Mouse (Mus musculus): ENCODE results near the gene Tubd1.
"Not testable (repeated sequence)": the region's sequence is repeated elsewhere in the genome, so short reads cannot be mapped to it uniquely, and the experiment has no call there.

The Tubd1 gene

DNA sequence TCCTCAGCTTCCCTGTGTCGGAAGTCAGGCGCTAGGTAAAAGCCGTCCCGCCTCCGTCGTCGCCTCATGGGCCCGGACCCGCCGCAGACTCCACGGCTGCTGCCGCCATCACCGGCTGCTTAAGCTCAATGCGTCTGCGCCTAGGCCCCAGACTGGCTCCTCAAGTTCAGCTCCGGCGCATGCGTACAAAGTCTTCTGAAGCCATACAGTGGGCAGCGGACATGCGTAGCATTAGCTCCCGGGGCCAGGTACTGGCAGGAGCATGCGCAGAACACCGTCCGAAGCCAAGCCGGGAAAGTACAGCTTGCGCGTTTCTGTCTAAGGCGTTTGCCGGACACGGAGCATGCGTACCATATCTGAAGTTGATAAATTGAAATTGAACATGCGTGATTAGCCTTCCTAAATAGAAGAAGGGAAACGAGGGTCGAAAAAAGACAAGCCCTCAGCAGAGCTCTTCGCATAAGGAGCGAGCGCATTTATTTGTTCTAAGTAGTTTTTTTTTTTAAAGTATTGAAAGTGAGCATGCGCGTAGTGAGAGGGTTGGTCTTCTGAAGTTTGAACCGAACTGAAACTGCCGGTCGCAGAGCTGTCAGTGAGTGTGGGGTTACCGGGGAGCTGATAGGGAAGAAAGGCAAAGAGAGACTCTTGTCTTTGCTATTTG, at the start of gene Tubd1, which contains the start of gene Rps6kb1:
Tubd1 (plus strand) TSS at position 353 of the 661 bp plus-strand sequence.
Rps6kb1 (minus strand) TSS at position 167 of the 661 bp plus-strand sequence.
- peak; percentile 100 for DNase-seq

- DNase-seq = no peak
These were observed 47.4 kb upstream of the Tubd1 start for GRCm38 (mm10) chr11:86497356-86497755.

GRCm38 (mm10) chr11:86497908-86498307, 46.9 kb upstream of the Tubd1 start:
- DNase-seq = no peak

GRCm38 (mm10) chr11:86500795-86501194, 44.0 kb upstream of the Tubd1 start:
- DNase-seq = no peak

DNA sequence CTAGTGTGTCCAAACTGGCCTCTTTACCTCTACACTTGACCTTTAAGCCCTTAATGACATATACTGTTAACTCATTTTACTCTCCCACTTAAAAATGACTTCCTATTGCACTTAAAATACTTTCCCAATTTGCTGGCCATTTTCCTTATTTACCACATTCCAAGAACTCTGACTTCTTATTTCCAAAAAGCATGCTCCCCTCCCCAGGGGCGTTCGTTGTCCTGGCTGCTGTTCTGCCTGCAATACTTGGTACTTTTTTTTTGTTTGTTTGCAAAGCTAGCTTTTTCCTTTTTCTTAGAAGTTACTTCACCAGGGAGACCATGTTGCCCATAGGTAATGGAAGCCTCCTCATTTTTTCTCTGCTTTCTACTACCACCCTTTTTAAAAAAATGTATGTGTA, 41.7 kb upstream of the Tubd1 start:
- no peak for DNase-seq

DNA sequence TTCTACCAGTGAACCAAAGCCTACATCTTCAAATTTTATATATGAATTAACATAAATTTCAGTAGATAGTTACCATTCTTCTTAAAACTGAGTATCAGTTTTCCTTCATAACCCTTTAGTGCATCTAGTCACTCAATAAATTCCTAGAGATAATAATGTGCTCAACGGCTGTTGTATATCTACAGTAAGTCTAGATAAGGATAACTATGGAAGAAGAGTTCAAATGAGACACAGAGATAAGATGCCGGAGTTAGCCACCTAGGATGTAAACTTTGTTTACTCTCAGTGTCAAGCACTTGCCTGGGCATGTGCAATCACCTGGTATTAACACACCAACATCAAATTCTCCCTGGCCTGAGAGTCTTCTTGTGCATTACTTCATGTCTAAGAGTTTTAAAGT, 37.5 kb upstream of the Tubd1 start:
- no peak for DNase-seq

DNA sequence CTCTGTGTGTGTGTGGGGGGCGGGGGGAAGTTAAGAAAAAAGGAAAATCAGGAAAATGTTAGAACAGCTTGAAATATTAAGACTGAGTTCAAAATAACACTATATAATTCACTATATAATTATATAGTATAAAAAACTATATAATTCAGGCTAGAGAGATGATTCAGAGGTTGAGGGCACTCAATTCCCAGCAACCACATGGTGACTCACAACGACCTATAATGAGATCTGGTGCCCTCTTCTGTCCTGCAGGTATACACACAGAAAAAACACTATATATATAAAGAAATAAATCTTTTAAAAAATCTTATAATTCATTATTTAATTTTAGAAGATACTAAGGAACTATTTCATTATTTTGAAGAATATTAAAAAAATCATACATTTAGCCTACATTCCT, 36.8 kb upstream of the Tubd1 start:
- no peak for DNase-seq

DNA sequence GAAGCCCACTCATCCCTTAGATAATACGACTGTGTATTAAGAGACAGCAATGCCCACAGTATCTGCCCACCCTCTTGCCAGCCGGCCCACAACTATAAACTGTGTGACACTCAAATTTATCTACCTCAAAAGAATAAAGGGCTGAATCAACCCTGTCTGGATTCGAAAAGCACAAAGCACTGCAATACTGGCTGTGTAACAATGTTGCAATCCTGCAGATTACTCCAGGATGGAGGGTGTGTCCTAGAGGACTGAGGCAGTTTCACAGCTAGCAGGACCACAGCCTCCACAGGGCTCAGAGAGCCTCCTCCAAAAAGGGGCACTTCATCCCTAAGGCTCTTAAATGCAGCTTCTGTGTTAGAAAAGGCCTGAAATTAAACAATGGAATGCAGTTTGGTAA, 28.2 kb upstream of the Tubd1 start:
- DNase-seq = no peak

DNA sequence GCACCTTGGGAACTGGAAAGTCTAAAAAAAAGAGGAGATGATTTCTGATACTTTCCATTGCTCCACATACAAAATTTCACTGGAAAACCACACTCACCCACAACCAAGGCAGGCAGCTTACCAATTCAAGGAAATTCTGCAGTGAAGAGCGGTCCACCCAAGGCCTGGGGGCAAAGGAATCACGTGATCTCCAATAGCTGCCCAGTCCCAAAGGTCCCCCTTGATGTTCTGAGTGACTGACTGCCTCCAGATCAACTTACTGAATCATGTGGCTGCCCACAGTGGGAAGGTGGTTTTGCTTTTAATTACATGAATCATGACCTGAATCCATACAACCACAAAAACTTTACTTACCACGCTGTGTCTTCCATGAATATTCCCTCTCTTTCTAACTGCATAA, 27.6 kb upstream of the Tubd1 start:
- no peak for DNase-seq

GRCm38 (mm10) chr11:86519751-86520150, 25.0 kb upstream of the Tubd1 start:
- DNase-seq = no peak

DNA sequence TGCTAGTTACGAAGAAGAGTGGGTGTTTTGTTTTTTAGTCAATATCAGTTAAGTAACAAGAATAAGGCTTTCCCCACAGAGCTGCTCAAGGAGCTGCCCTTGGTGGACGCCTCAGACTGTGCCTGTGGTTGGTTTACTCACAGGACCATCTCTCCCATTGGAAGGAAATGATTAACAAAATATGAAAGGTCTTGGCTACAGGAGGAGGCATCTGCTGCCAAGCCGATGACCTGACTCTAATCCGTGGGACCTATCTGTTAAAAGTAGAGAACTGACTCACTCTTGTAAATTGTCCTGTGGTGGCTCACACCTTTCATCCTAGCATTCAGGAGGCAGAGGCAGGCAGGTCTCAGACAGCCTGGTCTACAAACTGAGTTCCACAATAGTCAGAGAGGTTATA, 17.3 kb upstream of the Tubd1 start:
- DNase-seq = no peak

DNA sequence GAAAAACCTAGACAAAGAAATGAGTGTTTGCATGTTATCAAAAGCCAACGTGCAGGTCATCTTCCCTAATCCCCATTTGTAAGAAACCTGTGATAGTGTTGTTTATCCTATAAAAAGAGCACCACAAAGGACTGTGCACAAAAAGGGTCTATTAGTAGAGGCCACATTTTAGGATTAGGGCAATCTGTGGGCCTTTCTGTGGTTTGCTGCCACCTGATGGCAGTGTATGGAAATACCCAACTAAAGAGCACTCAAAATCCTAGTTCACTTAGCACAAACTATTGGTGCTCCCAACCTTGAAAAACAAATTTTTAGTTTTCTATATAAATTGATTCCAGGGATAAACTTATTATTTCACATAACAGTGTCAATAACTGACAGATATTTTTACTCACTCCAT, 12.0 kb upstream of the Tubd1 start:
- no peak for DNase-seq

DNA sequence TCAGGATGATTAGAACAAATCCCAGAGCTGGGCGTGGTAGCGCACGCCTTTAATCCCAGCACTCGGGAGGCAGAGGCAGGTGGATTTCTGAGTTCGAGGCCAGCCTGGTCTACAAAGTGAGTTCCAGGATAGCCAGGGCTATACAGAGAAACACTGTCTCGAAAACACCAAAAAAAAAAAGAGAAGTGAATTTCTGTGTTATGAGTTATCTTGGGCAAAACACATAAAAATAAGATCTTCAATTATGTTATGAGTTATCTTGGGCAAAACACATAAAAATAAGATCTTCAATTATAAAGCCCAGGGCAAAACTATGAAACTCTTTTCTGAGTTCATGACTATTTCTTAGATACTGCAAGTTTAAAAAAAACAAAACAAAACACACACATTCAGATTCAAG, 11.5 kb upstream of the Tubd1 start:
- DNase-seq = not testable (repeated sequence)

- DNase-seq = no peak
These were observed 10.4 kb upstream of the Tubd1 start for GRCm38 (mm10) chr11:86534201-86534910.

GRCm38 (mm10) chr11:86538786-86539185, 6.0 kb upstream of the Tubd1 start:
- DNase-seq = no peak

DNA sequence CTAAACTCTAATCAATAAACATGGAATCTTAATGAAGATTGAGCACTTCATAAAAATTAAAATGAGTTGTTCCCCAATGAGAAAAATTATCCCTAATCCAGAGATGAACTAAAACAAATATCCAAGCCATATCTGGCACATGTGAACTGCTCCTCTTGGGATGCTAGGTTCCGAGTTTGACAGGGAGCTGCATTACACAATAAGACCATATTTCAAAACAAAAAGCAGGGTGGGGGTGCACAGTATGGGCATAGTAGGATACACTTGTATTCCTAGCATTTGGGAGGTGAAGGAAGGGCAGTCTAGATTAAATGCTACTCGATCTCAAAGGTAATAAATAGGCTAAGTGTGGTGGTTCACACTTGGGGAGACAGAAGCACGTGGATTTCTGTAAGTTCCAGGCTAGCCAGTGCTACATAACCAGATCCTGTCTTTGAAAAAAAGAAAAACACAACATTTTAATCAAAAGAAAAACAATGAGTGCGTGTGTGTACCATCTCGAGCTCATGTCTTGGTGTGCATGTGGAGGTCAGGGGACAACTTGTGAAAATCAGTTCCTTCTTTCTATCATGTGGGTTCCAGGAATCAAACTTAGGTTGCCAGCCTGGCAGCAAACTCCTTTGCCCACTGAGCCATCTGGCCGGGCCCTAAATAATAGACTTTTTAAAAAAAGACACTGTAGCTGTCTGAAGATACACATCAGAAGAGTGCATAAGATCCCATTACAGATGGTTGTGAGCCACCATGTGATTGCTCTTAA, 4.9 kb upstream of the Tubd1 start:
- no peak for DNase-seq

DNA sequence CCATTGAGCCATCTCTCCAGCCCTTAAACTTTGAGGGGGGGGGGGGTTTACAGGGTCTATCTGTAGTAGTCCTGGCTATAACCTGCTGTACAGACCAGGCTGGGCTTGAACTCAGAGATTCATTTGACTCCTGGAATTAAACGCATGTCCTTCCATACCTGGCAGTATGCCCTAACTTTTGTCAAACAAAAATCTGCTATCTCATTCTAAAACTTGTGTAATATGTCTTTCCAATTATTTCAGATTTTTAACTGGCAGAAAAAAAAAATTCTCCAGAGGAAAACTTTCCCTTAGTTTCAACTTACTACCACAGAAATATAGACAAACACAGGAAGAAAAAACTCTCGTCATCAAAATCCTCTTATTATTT, 4.3 kb upstream of the Tubd1 start:
- no peak for DNase-seq

DNA sequence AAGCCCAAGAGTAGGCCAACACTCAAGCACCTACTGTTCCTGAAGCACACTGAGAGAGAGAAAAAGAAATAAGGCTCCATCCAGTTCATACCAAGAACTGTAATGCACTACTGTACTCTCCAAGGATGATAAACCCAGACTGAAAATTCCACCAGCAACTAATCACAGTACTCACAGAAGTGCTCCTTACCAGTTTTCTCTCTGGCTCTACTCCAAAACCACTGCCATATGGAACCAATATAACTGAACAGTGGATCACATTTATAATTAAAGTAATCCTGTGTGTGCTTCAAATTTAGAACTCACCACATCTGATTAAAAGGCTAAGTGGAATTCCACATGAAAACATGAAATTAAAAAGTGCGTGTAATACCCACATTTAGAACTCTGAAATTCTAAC, 1.9 kb upstream of the Tubd1 start:
- no peak for DNase-seq

GRCm38 (mm10) chr11:86543960-86544638, 692 bp upstream of the Tubd1 start:
- no peak for DNase-seq

GRCm38 (mm10) chr11:86545556-86545955, 765 bp downstream of the Tubd1 start:
- no peak for DNase-seq

GRCm38 (mm10) chr11:86547412-86547811, 2.6 kb downstream of the Tubd1 start:
- DNase-seq = no peak

DNA sequence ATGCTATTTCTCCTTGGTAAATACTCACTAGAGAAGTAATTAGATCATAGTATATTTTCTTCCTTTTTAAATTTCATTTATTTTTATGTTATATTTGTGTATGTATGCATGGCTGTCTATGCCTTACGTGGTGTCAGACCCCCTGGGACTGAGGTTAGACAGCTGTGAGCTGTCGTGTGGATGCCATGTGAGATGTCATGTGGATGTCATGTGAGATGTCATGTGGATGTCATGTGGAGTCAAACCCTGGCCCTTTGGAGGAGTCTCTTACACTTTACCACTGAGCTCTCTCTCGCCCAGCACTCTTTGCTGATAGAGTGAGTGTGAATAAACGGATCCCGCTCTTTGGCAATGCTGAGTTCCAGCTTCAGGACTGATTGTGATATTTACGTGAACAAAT, 8.7 kb downstream of the Tubd1 start:
- no peak for DNase-seq

GRCm38 (mm10) chr11:86558258-86558657, 13.5 kb downstream of the Tubd1 start:
- no peak for DNase-seq

All from right cerebral cortex, postnatal 14 days (tissue).